Mouse (Mus musculus) layer of hippocampus, postnatal 10 days (tissue): ENCODE results near the gene Mia3. TPM values are rescaled to one million over a fixed set of nuclear protein-coding genes. Genes with fewer than 3 reads are reported as not detected.

Experiments used
- total RNA-seq, 2 experiments: library from RNA; stranded (reverse); gene quantifications; 2 replicates each; pipeline ENCODE4 v1.2.3; 2021

Gene Mia3
- total RNA-seq, 2 experiments from 2014 or later, result 254 to 258 TPM

Other genes starting within 250 kb of the Mia3 start
- gene Disp1, start 148.0 kb downstream of the Mia3 start, total RNA-seq, result 1 to 10 TPM; 4.3 to 4.4 TPM
- gene Aida, start 73.0 kb downstream of the Mia3 start, total RNA-seq, result 10 to 100 TPM; 58.6 to 61.3 TPM
- gene Brox, start 72.3 kb downstream of the Mia3 start, total RNA-seq, result 10 to 100 TPM; 62.1 to 70.8 TPM
- gene Taf1a, start 19.4 kb upstream of the Mia3 start, total RNA-seq, result 10 to 100 TPM; 19.7 to 21.2 TPM
- not detected for gene Hhipl2, start 48.7 kb upstream of the Mia3 start, total RNA-seq